Mouse (Mus musculus) lung, embryonic 14.5 days (tissue): ENCODE data around the gene Ssbp4. TPM values are rescaled to one million over a fixed set of nuclear protein-coding genes. Genes with fewer than 3 reads are reported as not detected.

Experiments
- ATAC-seq: fragments of 200-750 bp; cut with Nextera tagmentation; 2 replicates; pipeline ENCODE4 v1.8.0; 2017; ENCODE audit warnings: mild to moderate bottlenecking, moderate TSS enrichment, moderate library complexity; ENCODE audit not compliant: insufficient read depth
- DNase-seq: peaks from one replicate; pipeline ENCODE4 v3.0.0-alpha.2; 2015
- H3K27ac ChIP-seq: fragments of 300-500 bp; sonication (generic); 2 replicates; pipeline ENCODE4 v1.5.1; 2014; ENCODE audit warnings: low read depth, mild to moderate bottlenecking, moderate library complexity
- H3K27me3 ChIP-seq: fragments of 300-500 bp; sonication (generic); 2 replicates; pipeline ENCODE4 v1.6.1; 2014; ENCODE audit warnings: low read length, control low read depth; ENCODE audit not compliant: insufficient read depth
- H3K36me3 ChIP-seq: fragments of 300-500 bp; sonication (generic); 2 replicates; pipeline ENCODE4 v1.6.1; 2014; ENCODE audit warnings: control low read depth; ENCODE audit not compliant: insufficient read depth
- H3K4me1 ChIP-seq: fragments of 300-500 bp; sonication (generic); 2 replicates; pipeline ENCODE4 v1.6.1; 2014; ENCODE audit warnings: antibody characterized with exemption, control low read depth; ENCODE audit not compliant: insufficient read depth
- H3K4me2 ChIP-seq: fragments of 300-500 bp; sonication (generic); 2 replicates; pipeline ENCODE4 v1.6.1; 2014; ENCODE audit warnings: mild to moderate bottlenecking
- H3K4me3 ChIP-seq: fragments of 300-500 bp; sonication (generic); 2 replicates; pipeline ENCODE4 v1.5.1; 2014; ENCODE audit warnings: low read depth, low read length
- H3K9ac ChIP-seq: fragments of 300-500 bp; sonication (generic); 2 replicates; pipeline ENCODE4 v1.6.1; 2014
- H3K9me3 ChIP-seq: fragments of 300-500 bp; sonication (generic); 2 replicates; pipeline ENCODE4 v1.6.1; 2016; ENCODE audit warnings: low read depth, low read length, control low read depth
- CTCF ChIP-seq: IDR thresholded peaks from 2 replicates; pipeline ENCODE4 v1.5.1; 2016; ENCODE audit warnings: antibody characterized with exemption, low read depth
- WGBS: fragments of 180-500 bp; shearing (Covaris S2); extraction: QIAGEN DNeasy Blood & Tissue Kit; methylation state at CpG from one replicate; pipeline ENCODE4 v1.1.7; 2014; 5-methylcytosine and 5-hydroxymethylcytosine counted together
- polyA plus RNA-seq: library from polyadenylated mRNA; unstranded; fragments of >200 nt; fragmentation: Nextera tagmentation; extraction: Ambion mirVana; gene quantifications from 2 replicates; pipeline ENCODE4 v1.2.1, GENCODE M21; 2014

The Ssbp4 gene
- polyA plus RNA-seq, 1 experiment from 2014 or later = 143 TPM

DNA sequence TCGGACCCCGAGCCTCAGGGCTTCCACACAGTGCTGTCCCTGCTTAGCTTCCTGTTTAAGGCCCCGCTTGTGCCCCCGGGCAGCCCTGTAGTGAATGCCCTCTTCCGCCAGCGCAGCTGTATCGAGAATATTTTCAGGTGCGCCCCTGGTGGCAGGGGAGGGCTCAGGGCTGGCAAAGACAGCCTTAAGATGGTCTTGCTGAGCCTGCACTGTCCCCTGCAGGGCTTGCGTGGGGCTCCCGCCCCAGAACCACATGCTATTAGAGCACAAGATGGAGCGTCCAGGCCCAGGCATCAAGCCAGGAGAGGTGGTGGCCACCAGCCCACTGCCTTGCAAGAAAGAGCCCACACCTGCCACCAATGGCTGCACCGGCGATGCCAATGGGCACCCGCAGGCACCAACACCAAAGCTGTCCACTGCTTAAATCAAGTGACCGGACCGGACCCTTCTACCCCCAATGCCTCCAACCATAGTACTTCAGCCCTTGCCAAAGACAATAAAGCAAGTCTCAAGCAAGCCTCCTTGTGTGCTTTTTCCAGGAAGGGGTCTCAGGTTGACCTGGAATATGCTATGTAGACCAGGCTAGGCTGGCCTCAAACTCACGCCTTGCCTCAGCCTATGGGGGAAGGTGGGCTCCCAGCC lies 11.8 kb downstream of the Ssbp4 start:
- 85% methylated on average over 17 of the region's 17 CpGs for WGBS
- Histone ChIP-seq H3K9me3 (no peaks in the 10 kb centered on the region), H3K4me1 (peaks cover 35% of the 10 kb centered on the region), H3K9ac (no peak overlapping the region), H3K36me3 (peaks cover 26% of the 10 kb centered on the region), H3K27ac (no peak overlapping the region), H3K4me2 (peak overlapping the region; percentile 83), H3K4me3 (peak overlapping the region; percentile 46), H3K27me3 (no peaks in the 10 kb centered on the region)
- ATAC-seq = no peak
- peak; percentile 39 for DNase-seq
- TF ChIP-seq CTCF = peak; percentile 46

DNA sequence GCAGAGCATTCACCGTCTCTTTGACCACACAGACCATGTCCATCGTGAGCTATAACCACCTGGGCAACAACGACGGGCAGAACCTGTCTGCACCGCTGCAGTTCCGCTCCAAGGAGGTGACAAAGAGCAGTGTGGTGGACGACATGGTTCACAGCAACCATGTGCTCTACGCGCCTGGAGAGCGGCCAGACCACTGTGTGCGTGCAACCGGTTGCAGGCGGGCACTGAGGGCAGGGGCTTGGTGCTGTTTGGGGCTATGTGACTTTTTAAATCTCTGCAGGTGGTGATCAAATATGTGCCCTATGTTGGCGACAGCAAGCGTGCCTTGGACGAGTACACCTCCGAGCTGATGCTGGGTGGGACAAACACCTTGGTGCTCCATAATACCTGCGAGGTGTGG lies 12.5 kb downstream of the Ssbp4 start:
- no peaks in the 10 kb centered on the region for H3K9me3 ChIP-seq
- no peak overlapping the region for H3K4me3 ChIP-seq
- peaks cover 31% of the 10 kb centered on the region for H3K36me3 ChIP-seq
- no peaks in the 10 kb centered on the region for H3K27me3 ChIP-seq
- DNase-seq = no peak
- H3K27ac ChIP-seq = no peak overlapping the region
- no peak overlapping the region for H3K4me2 ChIP-seq
- TF ChIP-seq CTCF = no peak
- H3K9ac ChIP-seq = no peak overlapping the region
- peaks cover 30% of the 10 kb centered on the region for H3K4me1 ChIP-seq
- 92% methylated on average over 18 of the region's 18 CpGs for WGBS
- ATAC-seq = no peak

DNA sequence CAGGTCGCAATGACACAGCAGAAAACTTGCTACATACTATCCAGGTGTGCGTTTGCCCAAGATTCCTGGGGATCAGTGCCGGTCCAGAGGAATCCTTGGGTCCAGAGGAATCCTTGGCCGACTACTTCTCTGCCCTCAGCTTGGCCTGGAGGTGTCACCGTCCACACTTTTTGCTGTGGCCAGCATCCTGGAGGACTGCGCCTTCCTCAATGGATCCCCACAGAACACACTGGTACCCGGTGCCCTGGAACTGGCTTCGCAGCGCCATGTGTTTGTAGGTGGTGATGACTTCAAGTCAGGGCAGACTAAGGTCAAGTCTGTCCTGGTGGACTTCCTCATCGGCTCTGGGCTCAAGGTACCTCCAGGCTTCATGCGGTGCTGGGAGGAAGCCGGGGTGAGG lies 12.9 kb downstream of the Ssbp4 start:
- no peak for DNase-seq
- TF ChIP-seq CTCF = no peak
- H3K4me1 ChIP-seq = peaks cover 26% of the 10 kb centered on the region
- peak overlapping the region; percentile 100; the same call in 1 of the 2 replicates for H3K4me2 ChIP-seq
- WGBS = 85% methylated on average over 12 of the region's 12 CpGs
- H3K9me3 ChIP-seq = no peaks in the 10 kb centered on the region
- ATAC-seq = no peak
- H3K9ac ChIP-seq = no peak overlapping the region
- H3K4me3 ChIP-seq = peak overlapping the region; percentile 62; the same call in 1 of the 2 replicates
- peaks cover 33% of the 10 kb centered on the region for H3K36me3 ChIP-seq
- H3K27ac ChIP-seq = no peak overlapping the region
- no peaks in the 10 kb centered on the region for H3K27me3 ChIP-seq

DNA sequence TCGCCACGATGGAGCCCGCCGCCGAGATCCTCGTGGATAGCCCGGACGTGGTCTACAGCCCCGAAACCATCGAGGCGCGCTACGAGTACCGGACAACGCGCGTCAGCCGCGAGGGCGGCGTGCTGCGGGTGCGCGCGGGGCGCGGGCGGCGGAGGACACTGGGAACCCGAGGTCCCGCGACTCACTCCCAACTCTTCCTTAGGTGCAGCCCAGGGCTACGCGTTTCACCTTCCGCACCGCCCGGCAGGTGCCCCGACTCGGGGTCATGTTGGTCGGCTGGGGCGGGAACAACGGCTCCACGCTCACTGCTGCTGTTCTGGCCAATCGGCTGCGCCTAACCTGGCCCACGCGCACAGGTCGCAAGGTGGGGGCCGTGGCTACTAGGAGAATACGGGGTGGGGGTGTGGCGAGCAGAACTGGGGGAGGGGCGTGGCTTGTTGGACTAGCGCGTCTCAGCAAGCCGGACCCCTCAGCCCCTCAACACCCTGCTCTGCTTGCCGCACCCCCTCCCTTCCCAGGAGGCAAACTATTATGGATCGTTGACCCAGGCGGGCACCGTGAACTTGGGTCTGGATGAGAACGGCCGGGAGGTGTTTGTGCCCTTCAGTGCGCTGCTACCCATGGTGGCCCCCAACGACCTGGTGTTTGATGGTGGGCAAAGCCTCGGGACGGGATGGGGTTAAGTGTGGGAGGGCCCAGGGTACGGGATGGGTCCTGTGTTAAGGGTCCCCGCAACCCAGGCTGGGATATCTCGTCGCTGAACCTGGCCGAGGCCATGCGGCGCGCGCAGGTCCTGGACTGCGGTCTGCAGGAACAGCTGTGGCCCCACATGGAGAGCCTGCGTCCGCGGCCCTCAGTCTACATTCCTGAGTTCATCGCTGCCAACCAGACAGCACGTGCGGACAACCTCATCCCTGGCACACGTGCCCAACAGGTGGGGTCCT lies 13.8 kb downstream of the Ssbp4 start:
- TF ChIP-seq CTCF = no peak
- peak; percentile 1; the same call in 1 of the 2 replicates for ATAC-seq
- H3K9me3 ChIP-seq = no peaks in the 10 kb centered on the region
- peaks cover 18% of the 10 kb centered on the region for H3K4me1 ChIP-seq
- H3K4me2 ChIP-seq = peak overlapping the region; percentile 100
- H3K27me3 ChIP-seq = no peaks in the 10 kb centered on the region
- peaks cover 42% of the 10 kb centered on the region for H3K36me3 ChIP-seq
- peak overlapping the region; percentile 62 for H3K4me3 ChIP-seq
- 8% methylated on average over 82 of the region's 82 CpGs for WGBS
- DNase-seq = peak; percentile 42
- peak overlapping the region; percentile 85 for H3K27ac ChIP-seq
- H3K9ac ChIP-seq = peak overlapping the region; percentile 67

DNA sequence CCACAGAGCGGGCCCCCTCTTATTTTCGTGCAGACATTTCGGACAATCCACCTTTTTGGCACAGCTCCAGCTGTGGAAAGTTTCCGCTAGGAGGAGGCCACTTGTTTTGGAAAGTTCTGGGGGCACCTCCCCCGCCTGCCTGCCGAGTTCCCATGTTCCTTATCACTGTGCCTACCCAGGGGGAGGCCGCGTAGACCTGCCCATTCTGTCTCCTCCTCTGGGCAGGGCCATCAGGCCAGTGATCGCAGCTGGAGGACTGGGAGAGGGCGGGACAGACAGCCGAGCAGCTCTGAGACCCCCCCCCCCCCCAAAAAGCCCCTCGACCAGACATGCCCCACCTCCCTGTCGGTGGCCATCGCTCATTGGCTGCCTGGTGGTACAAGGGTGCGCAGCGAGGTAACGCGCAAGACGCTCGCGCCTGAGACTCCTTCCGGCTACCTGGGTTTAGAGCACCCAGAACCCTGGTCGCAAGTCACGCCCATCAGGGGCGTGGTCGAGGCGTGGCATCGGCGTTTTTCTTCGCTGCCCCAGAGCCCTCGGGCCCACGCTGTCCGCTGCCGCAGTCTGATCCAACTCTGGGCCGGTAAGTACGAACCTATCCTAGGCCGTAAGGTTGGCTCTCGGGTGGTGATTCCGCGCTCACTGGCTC lies 14.6 kb downstream of the Ssbp4 start, which contains the start of gene Isyna1:
Isyna1 (plus strand) TSS at position 413 of the 649 bp plus-strand sequence.
- DNase-seq (peak; percentile 99), ATAC-seq (peak; percentile 89)
- peak within 1 kb of the TSS; percentile 85 for H3K27ac ChIP-seq
- H3K27me3 ChIP-seq = no peaks in the 10 kb centered on the region
- H3K4me1 ChIP-seq = peaks cover 17% of the 10 kb centered on the region
- peak within 1 kb of the TSS; percentile 62 for H3K4me3 ChIP-seq
- H3K4me2 ChIP-seq = peak within 1 kb of the TSS; percentile 100
- peaks cover 50% of the 10 kb centered on the region for H3K36me3 ChIP-seq
- peak within 1 kb of the TSS; percentile 67 for H3K9ac ChIP-seq
- no peak for TF ChIP-seq CTCF
- H3K9me3 ChIP-seq = no peaks in the 10 kb centered on the region
- WGBS = under 1% methylated on average over 40 of the region's 40 CpGs

DNA sequence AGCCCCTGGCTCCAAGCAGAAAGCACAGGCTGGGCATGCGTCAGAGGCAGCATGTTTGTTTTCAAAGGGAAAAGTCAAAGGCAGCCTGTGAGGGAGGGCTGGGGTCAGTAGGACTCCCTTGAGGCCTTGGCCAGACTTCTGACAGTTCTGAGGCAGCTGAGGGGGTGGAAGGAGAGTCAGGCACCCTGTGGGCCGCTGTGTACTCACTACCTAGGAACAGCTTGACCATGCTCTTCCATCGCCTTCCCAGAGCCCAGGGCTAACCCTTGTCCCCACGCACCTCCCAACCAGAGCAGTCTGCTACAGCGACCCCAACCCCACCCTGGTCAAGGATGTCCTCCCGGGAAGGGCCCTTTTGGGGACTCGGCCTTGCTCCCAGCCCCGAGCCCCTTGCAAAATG lies 15.5 kb downstream of the Ssbp4 start:
- peak overlapping the region; percentile 67 for H3K9ac ChIP-seq
- peak overlapping the region; percentile 85 for H3K27ac ChIP-seq
- 36% methylated on average over 8 of the region's 8 CpGs for WGBS
- no peaks in the 10 kb centered on the region for H3K9me3 ChIP-seq
- peaks cover 54% of the 10 kb centered on the region for H3K36me3 ChIP-seq
- DNase-seq = peak; percentile 41
- peak overlapping the region; percentile 62 for H3K4me3 ChIP-seq
- TF ChIP-seq CTCF = no peak
- H3K27me3 ChIP-seq = no peaks in the 10 kb centered on the region
- ATAC-seq = no peak
- peaks cover 10% of the 10 kb centered on the region for H3K4me1 ChIP-seq
- H3K4me2 ChIP-seq = peak overlapping the region; percentile 100
